Mouse (Mus musculus) brain, adult 2 months (tissue): ENCODE results near the gene Fcho2.

Source experiments
- DNase-seq: peaks from one replicate; pipeline ENCODE4 v3.0.0; 2011; ENCODE audit warnings: low read depth, low spot score

Fcho2 gene

DNA sequence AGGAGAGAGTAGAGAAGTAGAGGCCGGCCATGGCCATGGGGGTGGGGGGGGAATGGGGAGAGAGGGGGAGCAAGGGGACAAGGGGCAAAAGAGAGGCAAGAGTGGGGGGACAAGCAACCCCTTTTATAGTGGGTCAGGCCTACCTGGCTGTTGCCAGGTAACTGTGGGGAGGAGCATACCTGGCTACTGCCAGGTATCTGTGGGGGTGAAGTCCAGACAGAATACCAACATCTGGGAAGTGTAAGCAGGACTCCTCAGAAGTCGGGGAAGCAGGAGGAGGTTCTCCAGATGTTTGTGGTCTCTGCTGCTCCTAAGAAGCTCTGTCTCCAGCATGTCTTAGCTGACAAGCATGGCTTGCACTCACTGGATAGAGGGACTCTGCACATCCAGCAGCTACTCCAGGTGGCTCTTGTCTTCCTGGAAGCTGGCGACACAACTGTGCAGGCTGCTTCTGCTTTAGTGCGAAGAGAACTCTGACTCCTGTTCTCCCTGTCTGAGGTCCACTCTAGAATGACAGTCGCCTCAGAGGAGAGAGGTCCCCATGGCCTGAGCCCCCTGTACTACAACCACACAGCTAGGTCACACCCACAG, 134.7 kb downstream of the Fcho2 start:
- DNase-seq, result no peak

DNA sequence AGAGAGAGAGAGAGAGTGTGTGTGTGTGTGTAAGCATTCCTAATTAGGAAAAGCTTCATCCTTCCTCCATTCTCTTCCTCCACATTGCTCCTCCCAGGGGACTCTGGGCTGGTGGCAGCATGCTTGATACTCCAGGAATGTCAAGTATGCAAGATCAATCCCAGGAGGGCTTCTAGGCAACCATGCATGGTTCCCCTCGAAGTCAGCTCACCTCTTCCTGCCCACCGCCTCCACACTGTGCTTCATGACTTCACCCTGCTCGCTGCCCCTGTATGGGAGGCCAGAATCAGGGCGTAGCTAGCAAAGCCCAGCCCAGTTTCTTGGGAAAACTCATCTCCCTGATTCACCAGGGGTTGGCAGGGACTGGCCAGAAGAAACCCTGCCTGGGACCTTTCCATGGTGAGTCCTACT, 135.6 kb downstream of the Fcho2 start:
- DNase-seq, result no peak

DNA sequence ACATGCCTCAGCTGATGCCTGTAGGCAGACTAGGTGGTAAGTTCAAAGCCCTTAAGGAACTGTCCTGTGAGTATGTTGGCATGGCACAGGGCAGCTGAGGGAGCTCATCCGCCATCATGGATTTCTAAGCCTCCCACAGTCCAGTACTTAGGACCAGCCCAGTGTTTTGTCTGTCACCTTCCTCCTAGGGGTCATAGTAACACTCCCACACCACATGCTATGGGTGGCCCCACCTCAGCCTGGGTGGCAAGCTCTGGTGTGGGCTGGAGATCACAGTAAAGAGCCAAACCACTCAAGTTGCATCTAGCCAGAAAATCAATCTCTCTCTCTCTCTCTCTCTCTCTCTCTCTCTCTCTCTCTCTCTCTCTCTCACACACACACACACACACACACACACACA, 136.0 kb downstream of the Fcho2 start:
- no peak for DNase-seq

DNA sequence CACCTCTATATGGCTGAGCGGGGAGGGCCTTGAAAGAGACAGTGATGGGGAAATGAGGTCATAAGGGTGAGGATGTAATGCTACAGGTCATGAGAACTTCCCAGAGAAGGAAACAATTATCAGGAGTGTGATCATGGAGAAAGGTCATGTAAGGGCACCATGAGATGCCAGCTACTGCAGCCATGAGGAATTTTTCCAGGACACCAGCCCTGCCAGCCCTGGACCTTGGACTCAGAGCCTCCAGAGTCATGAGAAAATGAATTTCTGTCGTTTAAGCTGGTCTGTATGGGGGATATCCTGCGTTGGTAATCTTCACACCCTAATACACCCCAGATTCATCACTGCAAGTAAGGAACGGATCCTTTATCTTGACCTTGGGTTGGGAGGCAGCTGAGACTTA, 141.3 kb downstream of the Fcho2 start:
- DNase-seq, result no peak
